Mouse (Mus musculus) megakaryocyte-erythroid progenitor cell, adult 5-6 weeks (primary cell): ENCODE measurements around the gene Ppa1. TPM values are rescaled to one million over a fixed set of nuclear protein-coding genes. Genes with fewer than 3 reads are reported as not detected.
A peak's percentile ranks its signal among the peaks of the same experiment; 100 is the strongest.

Experiments
- ATAC-seq: replicated peaks from 2 replicates; pipeline ENCODE4 v1.8.0; 2016; ENCODE audit warnings: mild to moderate bottlenecking, inconsistent platforms; ENCODE audit not compliant: severe bottlenecking, poor library complexity, low FRiP score, low TSS enrichment
- total RNA-seq, 2 experiments: library from RNA; stranded (forward) in 1 of 2; stranded (reverse) in 1 of 2; fragments of 200-1000, 215-1000 nt in 1 of 2; fragments of >200 nt in 1 of 2; fragmentation: Nextera tagmentation in 1 of 2; gene quantifications; 2 replicates each; pipeline ENCODE4 v1.2.3; 2014 to 2017

Gene Ppa1
- total RNA-seq, 2 experiments from 2014 or later, result 97.1 to 211 TPM

DNA sequence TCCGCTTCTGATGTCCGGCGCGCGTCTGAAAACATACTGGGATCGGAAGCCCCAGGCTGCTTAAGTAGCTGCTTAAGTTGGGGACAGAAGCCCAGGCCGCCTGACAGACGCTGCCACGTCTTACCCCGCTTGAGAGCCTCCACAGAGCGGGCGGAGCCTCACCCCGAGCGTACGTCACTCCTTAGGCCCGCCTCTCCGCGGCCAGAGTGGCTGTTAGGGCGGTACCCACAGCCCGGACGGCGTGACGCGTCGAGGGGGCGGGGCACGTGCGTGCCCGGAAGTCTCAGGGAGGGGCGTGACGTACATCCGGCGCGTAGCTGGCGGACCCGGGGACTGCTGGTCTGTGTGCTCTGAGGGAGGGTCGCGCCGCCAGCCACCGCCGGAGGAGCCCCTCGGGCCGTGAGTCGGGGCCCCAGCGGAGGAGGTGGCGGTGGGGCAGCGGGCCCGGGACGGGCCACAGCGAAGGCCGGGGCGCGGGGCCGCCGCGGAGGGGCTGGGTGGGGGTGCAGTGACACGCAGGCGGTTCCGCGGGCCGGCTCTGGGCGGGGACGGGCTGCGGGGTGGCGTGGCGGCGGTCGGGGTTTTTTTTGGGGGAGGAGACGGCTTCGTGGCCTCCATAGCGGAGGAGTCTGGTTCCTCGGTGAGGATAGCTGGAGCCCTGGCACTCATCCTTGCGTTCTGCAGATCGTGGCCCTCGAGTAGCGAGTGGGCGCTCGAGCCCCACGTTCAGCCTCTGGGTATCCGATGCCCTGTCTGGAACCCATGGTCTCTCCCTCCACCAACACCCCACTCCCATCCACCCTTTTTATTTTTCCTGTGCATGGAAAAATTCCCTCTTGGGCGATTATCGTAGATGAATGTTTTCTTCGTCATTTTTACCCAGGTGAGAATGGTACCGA, 31.9 kb downstream of the Ppa1 start, which contains the start of gene Sar1a:
Sar1a (plus strand) TSS at position 285 of the 899 bp plus-strand sequence.
- ATAC-seq, result peak; percentile 99

- no peak for ATAC-seq
These were observed 41.1 kb downstream of the Ppa1 start for GRCm38 (mm10) chr10:61689405-61689804.

DNA sequence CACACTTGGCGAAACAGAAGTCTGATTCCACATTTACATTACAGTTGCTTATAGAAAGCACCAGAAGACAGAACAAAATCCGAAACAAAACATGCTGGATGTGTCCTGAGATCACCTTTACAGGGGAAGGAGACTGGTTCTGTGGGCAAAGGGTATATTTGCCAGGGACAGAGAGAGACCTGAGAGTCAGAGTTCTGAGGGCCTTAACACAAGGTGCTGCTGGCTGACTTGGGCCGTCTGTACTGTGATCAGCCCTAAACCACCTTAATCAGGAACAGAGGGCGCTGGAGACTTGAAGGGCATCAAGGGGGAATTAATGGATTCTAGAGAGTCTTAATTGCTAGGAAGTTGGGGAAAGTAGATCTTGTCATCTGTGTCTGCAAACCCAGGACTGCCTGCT, 45.2 kb downstream of the Ppa1 start:
- ATAC-seq, result no peak

DNA sequence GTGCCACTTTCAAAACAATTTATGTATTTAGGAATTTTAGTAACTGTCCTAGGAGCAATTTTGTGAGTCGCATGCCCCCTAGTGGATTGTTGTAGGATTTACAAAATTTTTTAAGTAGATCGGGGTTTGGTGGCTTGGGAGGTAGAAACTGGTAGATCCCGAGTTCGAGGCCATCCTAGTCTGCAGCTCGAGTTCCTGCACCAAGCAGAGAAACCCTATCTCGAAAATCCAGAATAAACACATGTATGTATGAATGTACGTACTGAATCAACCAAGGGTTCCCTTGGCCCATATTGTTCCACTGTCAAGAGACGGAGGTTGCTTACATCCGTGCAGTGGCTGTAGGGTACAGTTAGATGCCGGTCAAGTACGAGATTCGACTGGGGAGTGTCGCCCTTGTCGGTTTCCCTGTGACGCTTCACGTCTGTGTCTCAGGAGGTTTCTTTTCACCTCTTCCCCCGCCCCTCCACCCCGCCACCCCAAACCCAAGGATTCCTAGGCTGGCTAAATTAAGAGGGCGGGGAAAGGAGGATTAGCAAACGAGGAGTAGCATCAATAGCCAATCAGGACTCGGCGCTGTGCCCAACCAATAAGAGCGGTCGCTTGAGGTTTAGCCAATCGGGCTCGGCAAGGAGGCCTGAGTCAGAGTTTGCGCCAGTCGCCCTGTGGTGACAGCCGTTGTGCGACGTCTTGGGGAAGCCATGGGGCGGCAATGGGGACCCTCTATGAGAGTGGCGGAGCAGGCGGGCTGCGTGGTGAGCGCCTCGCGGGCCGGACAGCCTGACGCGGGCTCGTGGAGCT, 46.7 kb downstream of the Ppa1 start, which contains the start of gene Tysnd1:
Tysnd1 (plus strand) TSS at position 645 of the 801 bp plus-strand sequence.
- ATAC-seq, result peak; percentile 95

DNA sequence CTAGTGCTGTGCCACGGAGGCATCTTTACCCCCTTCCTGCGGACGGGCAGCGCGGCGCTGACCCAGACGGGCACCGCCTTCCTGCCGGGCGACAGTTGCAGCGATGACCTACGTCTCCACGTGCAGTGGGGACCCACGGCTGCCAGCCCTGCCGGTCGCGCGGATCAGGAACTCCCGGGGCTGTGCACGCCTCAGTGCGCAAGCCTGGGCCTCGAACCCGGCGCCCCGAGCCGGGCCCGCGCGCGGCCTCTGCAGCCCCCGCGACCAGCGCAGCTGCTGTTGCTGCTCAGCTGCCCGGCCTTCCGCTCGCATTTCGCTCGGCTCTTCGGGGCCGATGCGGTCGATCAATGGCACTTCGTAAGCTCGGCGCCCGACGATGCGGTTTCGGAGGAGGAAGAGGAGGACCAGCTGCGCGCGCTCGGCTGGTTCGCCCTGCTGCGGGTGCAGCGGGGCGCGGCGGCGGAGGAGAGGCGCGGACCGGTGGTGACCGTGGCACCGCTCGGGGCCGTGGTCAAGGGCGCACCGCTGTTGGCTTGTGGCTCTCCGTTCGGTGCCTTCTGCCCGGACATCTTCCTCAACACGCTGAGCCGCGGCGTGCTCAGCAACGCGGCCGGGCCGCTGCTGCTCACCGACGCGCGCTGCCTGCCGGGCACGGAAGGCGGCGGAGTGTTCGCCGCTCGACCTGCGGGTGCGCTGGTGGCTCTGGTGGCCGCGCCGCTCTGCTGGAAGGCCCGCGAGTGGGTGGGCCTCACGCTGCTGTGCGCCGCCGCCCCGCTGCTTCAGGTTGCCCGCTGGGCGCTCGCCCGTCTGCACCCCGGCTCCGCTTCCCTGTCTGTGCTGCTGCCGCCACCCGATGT, 47.6 kb downstream of the Ppa1 start:
- no peak for ATAC-seq

DNA sequence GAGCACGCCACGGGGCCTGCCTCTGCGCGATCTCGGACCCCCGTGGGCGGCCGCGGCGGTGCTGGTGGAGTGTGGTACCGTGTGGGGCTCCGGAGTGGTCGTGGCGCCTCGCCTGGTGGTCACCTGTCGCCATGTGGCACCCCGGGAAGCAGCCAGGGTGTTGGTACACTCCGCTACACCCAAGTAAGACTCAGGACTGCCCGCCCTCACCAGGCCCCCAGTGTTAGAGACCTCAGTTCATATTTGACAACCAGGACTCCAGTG, 48.1 kb downstream of the Ppa1 start:
- no peak for ATAC-seq

DNA sequence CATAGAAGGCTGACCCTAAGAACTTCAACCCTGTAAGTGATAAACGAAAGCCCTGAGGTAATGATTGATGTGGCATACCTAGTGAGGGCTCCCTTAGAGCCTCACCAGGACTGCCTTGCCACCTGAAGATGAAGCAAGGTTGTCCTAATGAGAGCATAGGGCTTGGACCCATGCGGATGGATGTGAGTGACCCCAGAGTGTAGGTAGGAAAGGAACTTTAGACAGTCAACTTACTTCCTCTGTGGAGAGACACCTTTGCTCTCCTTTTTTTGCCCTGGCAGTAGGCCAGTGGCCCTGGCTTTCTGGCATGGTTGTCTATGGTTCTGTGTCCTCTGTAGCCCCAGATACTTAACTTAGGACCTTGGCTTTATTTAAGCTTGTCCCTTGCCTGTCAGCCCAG, 48.7 kb downstream of the Ppa1 start:
- ATAC-seq, result no peak

DNA sequence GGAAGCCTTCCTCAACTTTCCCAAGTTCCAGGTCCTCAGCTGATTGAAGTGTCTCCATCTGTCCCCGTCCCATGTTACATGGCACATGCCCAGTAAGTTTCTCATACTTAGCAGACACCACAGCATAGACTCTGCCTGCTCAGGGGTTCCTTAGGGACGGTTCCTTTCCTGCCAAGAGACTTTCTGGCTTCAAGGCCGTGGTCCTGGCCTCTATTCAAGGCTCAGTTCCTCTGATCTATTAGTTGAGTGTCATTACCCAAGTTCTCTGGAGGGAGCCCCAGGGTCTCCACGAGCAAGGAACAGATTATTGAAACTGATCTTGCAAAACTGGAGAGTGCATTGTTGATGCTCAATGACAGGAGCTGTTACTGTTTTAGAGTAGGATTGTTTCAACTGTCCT, 56.3 kb downstream of the Ppa1 start:
- ATAC-seq, result no peak

- ATAC-seq, result no peak
These were observed 58.3 kb downstream of the Ppa1 start for GRCm38 (mm10) chr10:61706412-61707375.

DNA sequence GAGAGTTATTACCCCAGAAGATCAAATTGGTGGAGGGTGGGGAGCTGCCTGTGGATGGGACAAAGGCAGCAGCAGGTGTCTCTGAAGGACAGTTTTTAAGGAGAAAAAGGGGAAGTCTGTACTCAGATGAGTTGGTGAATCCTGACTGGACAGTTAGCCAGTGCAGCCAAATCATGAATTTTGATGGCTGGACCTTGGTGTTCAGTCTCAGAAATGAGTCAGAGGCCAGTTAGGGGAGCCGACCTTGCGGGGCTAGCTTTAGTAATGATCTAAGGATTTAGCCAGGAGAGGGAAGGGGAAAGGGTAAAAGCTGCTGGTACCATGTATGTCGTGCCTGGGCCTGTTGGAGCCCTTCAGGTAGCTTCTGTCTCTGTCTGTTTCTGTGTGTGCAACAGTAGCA, 65.2 kb downstream of the Ppa1 start:
- no peak for ATAC-seq

GRCm38 (mm10) chr10:61714146-61714545, 65.8 kb downstream of the Ppa1 start:
- ATAC-seq, result peak; percentile 72

DNA sequence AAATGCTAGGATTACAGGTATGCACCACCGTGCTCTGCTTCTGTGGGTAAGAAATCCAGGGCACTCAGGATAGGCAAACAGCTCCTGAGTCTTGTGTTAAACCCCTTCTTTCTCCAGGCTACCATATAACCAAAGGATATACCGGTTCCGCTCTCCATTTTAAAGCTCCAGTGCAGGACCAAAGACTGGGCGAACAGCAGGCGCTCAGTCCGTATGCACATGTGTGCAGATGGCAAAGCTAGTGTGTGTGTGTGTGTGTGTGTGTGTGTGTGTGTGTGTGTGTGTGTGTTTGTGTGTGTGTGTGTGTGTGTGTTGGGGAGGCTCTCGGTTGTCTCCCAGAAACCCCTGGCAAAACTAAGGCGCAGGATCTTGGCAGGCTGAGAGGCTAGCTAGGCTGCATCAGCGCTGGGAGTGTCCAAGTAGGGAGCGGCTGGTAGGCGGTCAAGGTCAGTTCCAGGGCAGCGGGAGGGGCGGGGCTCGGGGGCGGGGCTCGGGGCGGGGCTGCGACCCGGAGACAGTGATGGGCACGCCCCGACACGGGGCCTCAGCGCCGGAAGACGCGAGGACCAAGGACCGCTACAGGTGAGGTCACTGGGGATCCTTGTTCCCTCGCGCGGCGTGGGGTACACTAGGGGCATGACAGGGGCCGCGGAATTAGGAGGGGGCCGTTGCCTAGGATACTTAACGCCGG, 66.6 kb downstream of the Ppa1 start, which contains the start of gene Aifm2:
Aifm2 (plus strand) TSS at position 493 of the 691 bp plus-strand sequence.
- peak; percentile 72 for ATAC-seq

DNA sequence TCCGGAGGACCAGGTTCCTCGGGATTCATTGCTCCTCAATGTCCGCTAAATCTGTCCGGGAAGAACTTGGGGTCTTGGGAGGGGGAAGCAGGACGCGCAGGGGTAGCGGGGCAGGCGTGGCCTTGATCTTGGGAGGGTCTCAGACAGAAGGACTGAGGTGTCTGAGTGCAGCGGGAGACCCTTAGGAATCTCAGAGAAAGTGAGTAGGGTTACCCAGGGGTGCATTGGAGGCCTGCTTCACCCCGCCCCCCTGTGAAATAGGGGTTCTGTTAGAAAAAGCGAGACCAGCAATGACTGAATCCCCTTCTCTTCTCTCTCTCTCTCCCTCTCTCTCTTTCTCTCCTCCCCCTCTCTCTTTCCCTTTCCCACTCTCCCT, 67.1 kb downstream of the Ppa1 start:
- peak; percentile 23; the same call in 1 of the 2 replicates for ATAC-seq

DNA sequence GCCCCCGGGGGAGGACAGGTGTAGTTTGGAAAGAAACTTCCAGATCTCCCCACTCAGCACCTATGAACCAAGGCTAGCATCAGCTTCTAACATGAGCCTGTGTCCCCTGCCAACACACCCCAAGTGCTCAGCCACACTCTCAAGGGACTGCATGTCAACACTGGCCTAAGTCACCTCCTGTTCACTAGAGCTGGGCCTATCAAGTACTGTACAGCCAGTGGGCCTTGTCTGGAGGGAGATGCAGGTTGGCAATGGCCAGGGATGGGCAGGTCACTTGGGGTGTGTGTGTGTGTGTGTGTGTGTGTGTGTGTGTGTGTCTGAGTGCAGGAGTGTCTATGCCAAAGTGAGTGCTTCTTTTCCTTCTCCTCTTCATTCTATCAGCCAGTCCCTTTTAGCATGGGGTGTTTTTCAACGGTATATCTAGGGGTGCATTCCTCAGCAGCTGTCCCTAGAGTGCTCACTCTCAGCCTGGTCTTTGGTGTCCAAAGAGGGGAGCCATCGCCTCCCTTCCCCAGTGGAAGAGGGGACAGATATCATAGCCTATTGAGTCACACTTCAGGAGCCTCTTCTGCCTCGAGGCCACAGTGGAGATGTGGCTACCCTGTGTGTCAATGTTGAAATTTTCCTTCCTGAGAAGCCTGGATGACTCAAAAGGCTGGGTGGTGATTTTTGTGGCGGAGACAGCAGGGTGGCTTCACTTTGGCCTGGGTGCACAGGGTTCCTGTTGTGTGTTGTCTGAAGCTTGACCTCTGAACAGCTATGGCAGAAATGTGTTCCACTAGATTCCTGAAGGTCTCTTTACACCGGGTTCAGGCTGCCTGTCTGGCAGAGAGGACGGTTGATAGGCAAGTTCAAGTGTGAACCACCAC, 67.9 kb downstream of the Ppa1 start:
- no peak for ATAC-seq

DNA sequence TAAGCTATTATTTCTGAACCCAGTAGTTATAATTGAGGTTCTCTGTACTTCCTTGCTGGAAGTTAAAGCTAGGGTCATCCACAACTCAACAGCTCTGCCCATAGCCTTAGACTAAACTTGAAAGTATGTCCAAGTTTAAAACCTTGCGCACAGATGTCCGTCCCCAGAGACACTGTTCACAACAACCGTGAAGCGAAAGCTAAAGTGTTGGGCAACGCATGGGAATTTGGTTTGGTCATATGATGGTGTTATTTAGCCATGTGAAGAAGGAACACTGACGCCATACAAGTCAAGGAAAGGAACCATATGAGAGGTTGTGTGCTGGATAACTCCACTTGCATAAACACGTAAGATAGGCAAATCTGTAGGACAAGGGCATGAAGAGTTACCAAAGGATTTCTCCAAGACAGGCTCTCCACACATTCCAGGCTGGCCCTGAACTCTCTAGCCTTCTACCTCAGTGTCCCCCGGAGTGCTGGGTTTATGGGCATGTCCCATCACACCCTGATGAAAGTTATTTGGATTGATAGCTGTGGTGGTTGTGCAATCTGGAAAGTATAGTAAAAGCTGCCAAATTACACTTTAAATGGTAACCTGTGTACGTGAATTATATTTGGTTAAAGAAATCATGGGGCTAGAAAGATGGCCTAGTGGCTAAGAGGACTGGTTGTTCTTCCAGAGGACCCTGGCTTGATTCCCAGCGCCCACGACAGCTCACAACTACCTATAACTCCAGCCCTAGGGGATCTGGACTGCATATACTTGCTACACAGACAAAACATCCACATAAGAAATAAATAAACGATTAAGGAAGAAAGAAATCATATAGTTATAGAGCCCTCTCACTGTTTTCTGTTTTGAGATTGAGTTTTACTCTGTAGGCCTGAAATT, 69.3 kb downstream of the Ppa1 start:
- ATAC-seq, result no peak

GRCm38 (mm10) chr10:61720331-61720730, 72.0 kb downstream of the Ppa1 start:
- no peak for ATAC-seq
